Mouse (Mus musculus): Measurements from ENCODE around the gene Tfip11. TPM values are rescaled to one million over a fixed set of nuclear protein-coding genes. Genes with fewer than 3 reads are reported as not detected.

Gene Tfip11
- polyA plus RNA-seq, 1 experiment from 2014 or later = 16.6 TPM

DNA sequence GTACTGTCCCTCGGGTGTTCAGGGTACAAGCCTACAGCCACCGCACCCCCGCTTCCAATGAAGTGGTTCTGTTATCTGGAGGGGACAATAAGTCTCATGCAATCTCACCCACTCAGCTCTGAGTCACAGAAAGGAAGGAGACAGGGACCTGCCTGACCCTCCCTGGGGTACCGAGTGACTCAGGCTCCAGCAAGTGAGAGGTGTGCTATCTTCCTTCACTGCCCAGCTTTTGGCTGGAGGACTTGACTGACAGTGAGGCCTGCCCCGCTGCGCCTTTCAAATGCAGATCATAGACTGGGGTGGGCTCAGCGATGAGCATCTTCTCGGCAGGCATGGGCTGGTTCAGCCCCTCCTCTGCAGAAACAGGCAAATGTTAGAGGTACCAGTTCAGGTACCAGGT is 31.0 kb upstream of the Tfip11 start:
- peaks cover 7% of the 10 kb centered on the region; the same call in 1 of the 2 replicates for H3K4me1 ChIP-seq (ENCODE audit: control insufficient read depth, insufficient read depth, low read length)
- 56% methylated on average over 8 of the region's 8 CpGs for WGBS
- H3K36me3 ChIP-seq (ENCODE audit: control insufficient read depth, insufficient read depth, low read length) = no peaks in the 10 kb centered on the region
- H3K27ac ChIP-seq (ENCODE audit: low read length) = no peak overlapping the region
- H3K9ac ChIP-seq (replicated peaks; ENCODE audit: low read depth, low read length) = no peak overlapping the region
- ATAC-seq (ENCODE audit: insufficient number of reproducible peaks, insufficient read depth, low FRiP score, low read depth) = no peak
- H3K4me3 ChIP-seq (ENCODE audit: low read depth, low read length) = no peak overlapping the region
- no peaks in the 10 kb centered on the region for H3K9me3 ChIP-seq (ENCODE audit: control insufficient read depth, low read depth, low read length)
- H3K4me2 ChIP-seq (replicated peaks; ENCODE audit: low read depth, low read length) = no peak overlapping the region
- H3K27me3 ChIP-seq (ENCODE audit: control insufficient read depth, insufficient read depth, low read length) = no peaks in the 10 kb centered on the region

DNA sequence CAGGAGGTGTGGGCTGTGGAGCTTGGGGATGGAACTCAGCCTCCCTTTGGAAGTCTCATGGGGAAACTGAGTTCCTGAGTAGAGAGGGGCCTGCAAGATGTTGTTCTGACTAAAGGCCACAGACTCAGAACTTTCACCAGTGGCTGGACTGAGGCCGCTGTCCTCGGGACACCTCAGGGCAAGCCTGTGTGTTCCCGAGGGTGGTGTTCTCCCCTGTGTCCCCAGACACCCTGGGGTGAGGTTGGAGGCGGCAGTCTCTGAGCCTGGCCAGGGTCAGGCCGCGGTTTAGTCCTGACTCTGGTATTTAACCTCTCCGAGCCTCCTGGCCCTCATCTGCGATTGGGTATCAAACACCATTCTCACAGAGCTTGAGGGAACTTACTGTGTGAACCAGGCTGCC is 30.6 kb upstream of the Tfip11 start:
- 65% methylated on average over 8 of the region's 8 CpGs for WGBS
- H3K4me3 ChIP-seq (ENCODE audit: low read depth, low read length) = no peak overlapping the region
- no peak for ATAC-seq (ENCODE audit: insufficient number of reproducible peaks, insufficient read depth, low FRiP score, low read depth)

DNA sequence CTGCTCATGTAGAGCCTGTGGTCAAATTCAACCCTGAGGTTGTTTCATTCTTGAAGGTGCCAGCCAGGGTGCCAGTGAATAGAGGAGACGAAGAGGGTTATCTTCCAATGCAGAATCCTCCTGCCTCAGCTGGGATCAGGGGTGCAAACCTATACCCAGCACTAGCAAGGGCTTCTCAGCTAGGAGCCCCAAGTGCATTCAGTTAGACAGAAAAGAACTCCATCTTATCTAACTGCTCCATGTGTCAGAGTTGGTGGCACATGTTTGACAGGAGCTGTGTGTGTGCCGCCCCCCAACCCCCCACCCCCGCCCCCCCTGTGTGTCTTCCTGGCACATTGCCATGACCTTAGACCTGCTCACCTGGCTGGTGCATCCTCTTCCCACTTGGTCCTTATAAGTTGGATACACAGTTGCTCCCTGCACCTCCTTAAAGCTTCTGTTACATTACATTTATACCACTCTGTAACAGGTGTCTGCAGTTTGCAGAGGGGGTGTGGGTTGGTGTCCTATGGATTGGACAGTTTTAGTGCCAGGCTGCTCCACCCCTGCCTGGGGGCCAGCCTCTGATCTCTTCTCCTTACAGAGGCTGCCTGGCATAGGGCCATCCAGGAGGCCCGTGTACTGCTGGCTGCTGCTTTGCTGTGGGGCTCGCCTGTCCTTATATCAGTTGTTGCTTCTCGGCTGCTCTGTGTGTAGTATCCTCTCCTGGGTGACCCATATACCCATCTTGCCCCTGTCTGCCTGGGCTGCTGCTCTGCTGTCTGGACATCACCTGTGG is 29.6 kb upstream of the Tfip11 start:
- Histone ChIP-seq H3K4me2 (replicated peaks; ENCODE audit: low read depth, low read length) (no peak overlapping the region), H3K4me1 (ENCODE audit: control insufficient read depth, insufficient read depth, low read length) (peaks cover 4% of the 10 kb centered on the region; the same call in 1 of the 2 replicates), H3K36me3 (ENCODE audit: control insufficient read depth, insufficient read depth, low read length) (no peaks in the 10 kb centered on the region), H3K4me3 (ENCODE audit: low read depth, low read length) (no peak overlapping the region), H3K9me3 (ENCODE audit: control insufficient read depth, low read depth, low read length) (no peaks in the 10 kb centered on the region), H3K27ac (ENCODE audit: low read length) (no peak overlapping the region), H3K27me3 (ENCODE audit: control insufficient read depth, insufficient read depth, low read length) (no peaks in the 10 kb centered on the region), H3K9ac (replicated peaks; ENCODE audit: low read depth, low read length) (no peak overlapping the region)
- no peak for ATAC-seq (ENCODE audit: insufficient number of reproducible peaks, insufficient read depth, low FRiP score, low read depth)
- 65% methylated on average over 6 of the region's 6 CpGs for WGBS

More for the DNA sequence above, 30.6 kb upstream of the Tfip11 start:
- H3K4me2 ChIP-seq (replicated peaks; ENCODE audit: low read depth, low read length) = no peak overlapping the region
- H3K27ac ChIP-seq (ENCODE audit: low read length) = no peak overlapping the region
- peaks cover 7% of the 10 kb centered on the region; the same call in 1 of the 2 replicates for H3K4me1 ChIP-seq (ENCODE audit: control insufficient read depth, insufficient read depth, low read length)
- H3K36me3 ChIP-seq (ENCODE audit: control insufficient read depth, insufficient read depth, low read length) = no peaks in the 10 kb centered on the region
- H3K9me3 ChIP-seq (ENCODE audit: control insufficient read depth, low read depth, low read length) = no peaks in the 10 kb centered on the region
- no peaks in the 10 kb centered on the region for H3K27me3 ChIP-seq (ENCODE audit: control insufficient read depth, insufficient read depth, low read length)
- no peak overlapping the region for H3K9ac ChIP-seq (replicated peaks; ENCODE audit: low read depth, low read length)

DNA sequence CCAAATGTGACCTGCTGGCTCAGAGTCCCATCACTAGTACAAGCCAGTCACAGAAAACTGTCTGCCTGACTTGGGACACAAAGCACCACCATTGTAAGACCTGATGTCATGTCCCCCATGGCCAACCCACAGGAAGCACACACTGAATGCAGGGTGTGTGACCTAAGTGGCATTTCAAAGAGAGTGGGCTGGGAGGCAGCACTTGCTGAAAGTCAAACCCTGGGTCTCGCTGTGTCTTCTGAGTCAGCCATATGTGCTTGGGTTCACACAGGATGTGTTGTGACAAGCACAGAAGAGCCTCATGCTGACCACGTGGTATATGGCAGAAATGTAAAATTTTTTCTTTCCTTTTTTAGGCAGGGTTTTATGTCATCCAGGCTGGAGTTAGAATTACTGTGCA is 28.9 kb upstream of the Tfip11 start:
- Histone ChIP-seq H3K4me2 (replicated peaks; ENCODE audit: low read depth, low read length) (no peak overlapping the region), H3K9ac (replicated peaks; ENCODE audit: low read depth, low read length) (no peak overlapping the region), H3K36me3 (ENCODE audit: control insufficient read depth, insufficient read depth, low read length) (no peaks in the 10 kb centered on the region), H3K4me1 (ENCODE audit: control insufficient read depth, insufficient read depth, low read length) (peaks cover 4% of the 10 kb centered on the region; the same call in 1 of the 2 replicates), H3K27ac (ENCODE audit: low read length) (no peak overlapping the region), H3K27me3 (ENCODE audit: control insufficient read depth, insufficient read depth, low read length) (no peaks in the 10 kb centered on the region), H3K9me3 (ENCODE audit: control insufficient read depth, low read depth, low read length) (no peaks in the 10 kb centered on the region), H3K4me3 (ENCODE audit: low read depth, low read length) (no peak overlapping the region)
- ATAC-seq (ENCODE audit: insufficient number of reproducible peaks, insufficient read depth, low FRiP score, low read depth) = no peak
- 60% methylated on average over 2 of the region's 2 CpGs for WGBS

DNA sequence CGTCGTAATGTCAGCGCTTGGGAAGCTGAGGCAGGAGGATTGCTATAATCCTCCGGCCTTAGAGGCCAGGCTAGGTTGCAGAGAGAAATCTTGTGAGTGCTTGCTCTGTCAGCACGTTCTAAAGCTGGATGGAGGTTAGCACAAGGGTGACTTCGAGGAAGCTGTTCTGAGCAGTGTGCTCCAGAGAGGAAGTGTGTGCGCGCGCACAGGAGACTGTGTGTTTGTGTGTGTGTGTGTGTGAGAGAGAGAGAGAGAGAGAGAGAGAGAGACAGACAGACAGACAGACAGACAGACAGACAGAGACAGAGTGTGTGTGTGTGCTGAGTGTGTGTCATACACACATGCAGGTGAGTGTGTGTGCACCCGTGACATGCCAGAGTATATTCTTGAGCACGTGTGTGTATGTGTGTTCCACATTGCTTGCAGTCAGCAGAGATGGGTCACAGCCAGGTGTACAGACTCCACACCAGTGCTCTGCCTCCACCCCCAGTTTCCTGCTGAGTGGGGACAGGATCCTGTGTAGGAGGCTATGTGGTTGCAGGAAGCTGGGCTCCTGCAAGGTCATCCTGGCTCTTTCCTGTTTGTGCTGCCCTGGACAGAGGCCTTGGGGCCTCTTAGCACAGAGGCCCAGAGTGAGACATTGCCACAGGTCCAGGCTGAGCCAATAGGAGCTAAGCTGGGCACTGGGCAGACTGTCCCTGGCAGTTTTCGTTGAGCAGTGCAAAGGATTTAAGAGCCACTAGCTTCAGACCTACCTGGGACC is 27.8 kb upstream of the Tfip11 start:
- no peak for ATAC-seq (ENCODE audit: insufficient number of reproducible peaks, insufficient read depth, low FRiP score, low read depth)
- no peak overlapping the region for H3K4me2 ChIP-seq (replicated peaks; ENCODE audit: low read depth, low read length)
- no peaks in the 10 kb centered on the region for H3K9me3 ChIP-seq (ENCODE audit: control insufficient read depth, low read depth, low read length)
- peak overlapping the region; percentile 48; the same call in 1 of the 2 replicates for H3K27ac ChIP-seq (ENCODE audit: low read length)
- peaks cover 4% of the 10 kb centered on the region; the same call in 1 of the 2 replicates for H3K4me1 ChIP-seq (ENCODE audit: control insufficient read depth, insufficient read depth, low read length)
- H3K9ac ChIP-seq (replicated peaks; ENCODE audit: low read depth, low read length) = no peak overlapping the region
- H3K36me3 ChIP-seq (ENCODE audit: control insufficient read depth, insufficient read depth, low read length) = no peaks in the 10 kb centered on the region
- 83% methylated on average over 12 of the region's 12 CpGs for WGBS
- no peak overlapping the region for H3K4me3 ChIP-seq (ENCODE audit: low read depth, low read length)
- no peaks in the 10 kb centered on the region for H3K27me3 ChIP-seq (ENCODE audit: control insufficient read depth, insufficient read depth, low read length)

DNA sequence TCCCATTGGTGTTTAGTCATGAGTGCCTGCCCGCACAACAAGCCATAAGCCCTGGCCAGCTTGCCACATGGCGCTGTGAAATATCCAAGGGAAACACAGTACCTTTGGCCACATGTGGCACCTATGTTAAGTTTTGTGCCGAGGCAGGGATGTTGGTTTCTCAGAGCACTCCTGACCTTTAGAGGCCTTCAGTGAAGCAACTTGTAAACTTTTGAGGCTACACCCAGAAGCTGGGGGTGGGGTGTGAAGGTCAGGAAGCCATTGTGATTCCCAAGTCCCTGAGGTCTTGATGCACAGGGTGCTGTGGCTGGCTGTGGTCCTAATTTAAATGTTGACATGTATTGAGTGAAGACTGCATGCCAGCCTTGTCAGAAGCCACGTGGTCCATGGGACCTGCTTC is 26.8 kb upstream of the Tfip11 start:
- Histone ChIP-seq H3K27ac (ENCODE audit: low read length) (no peak overlapping the region; the same call in 1 of the 2 replicates), H3K27me3 (ENCODE audit: control insufficient read depth, insufficient read depth, low read length) (no peaks in the 10 kb centered on the region), H3K4me3 (ENCODE audit: low read depth, low read length) (no peak overlapping the region), H3K4me2 (replicated peaks; ENCODE audit: low read depth, low read length) (no peak overlapping the region), H3K9ac (replicated peaks; ENCODE audit: low read depth, low read length) (no peak overlapping the region), H3K9me3 (ENCODE audit: control insufficient read depth, low read depth, low read length) (no peaks in the 10 kb centered on the region), H3K36me3 (ENCODE audit: control insufficient read depth, insufficient read depth, low read length) (no peaks in the 10 kb centered on the region), H3K4me1 (ENCODE audit: control insufficient read depth, insufficient read depth, low read length) (peaks cover 4% of the 10 kb centered on the region; the same call in 1 of the 2 replicates)
- ATAC-seq (ENCODE audit: insufficient number of reproducible peaks, insufficient read depth, low FRiP score, low read depth) = no peak
- WGBS = 83% methylated on average over 4 of the region's 4 CpGs

DNA sequence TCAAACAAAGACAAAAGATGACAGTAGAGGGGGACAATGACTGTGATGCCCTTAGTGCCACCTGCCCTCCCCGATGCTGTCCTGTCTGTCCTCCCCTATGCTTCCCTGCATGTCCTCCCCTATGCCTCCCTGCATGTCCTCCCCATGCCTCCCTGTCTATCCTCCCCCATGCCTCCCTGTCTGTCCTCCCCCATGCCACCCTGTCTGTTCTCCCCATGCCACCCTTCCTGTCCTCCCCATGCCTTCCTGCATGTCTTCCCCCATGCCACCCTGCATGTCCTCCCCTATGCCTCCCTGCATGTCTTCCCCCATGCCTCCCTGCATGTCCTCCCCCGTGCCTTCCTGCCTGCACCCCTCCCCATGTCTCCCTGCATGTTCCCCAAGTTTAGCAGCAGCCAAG is 26.0 kb upstream of the Tfip11 start:
- Histone ChIP-seq H3K27me3 (ENCODE audit: control insufficient read depth, insufficient read depth, low read length) (no peaks in the 10 kb centered on the region), H3K4me3 (ENCODE audit: low read depth, low read length) (no peak overlapping the region), H3K4me2 (replicated peaks; ENCODE audit: low read depth, low read length) (no peak overlapping the region), H3K27ac (ENCODE audit: low read length) (no peak overlapping the region), H3K4me1 (ENCODE audit: control insufficient read depth, insufficient read depth, low read length) (no peaks in the 10 kb centered on the region), H3K9ac (replicated peaks; ENCODE audit: low read depth, low read length) (no peak overlapping the region), H3K9me3 (ENCODE audit: control insufficient read depth, low read depth, low read length) (no peaks in the 10 kb centered on the region), H3K36me3 (ENCODE audit: control insufficient read depth, insufficient read depth, low read length) (no peaks in the 10 kb centered on the region; the same call in 1 of the 2 replicates)
- 92% methylated on average over 2 of the region's 2 CpGs for WGBS
- ATAC-seq (ENCODE audit: insufficient number of reproducible peaks, insufficient read depth, low FRiP score, low read depth) = no peak

DNA sequence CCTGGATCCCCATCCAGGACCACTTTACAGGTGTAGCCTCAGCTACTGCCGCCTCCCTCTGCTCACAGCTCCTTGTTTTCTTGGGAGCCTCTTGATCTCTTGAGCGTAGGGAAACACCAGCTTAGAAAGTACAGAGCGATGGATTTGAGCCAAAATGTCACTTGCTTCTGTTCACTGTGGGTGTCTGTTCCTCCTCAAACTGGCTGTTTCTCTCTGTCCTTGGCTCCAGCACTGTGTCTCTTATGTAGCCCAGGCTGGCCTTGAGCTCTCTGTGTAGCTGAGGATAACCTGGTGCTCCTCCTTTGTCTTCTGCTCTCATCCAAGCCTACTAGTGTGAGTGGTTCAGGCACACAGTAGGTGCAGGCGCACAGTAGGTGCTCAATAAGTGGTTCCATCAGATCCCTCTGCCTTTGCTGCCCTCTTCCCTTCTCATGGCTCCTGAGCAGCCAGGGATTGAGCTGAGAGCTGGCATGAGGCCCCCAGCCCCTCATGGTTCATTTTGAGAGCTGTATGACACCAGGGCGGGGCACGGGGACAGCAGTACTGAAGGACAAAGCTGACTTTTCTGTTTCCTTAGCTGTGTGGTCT is 25.3 kb upstream of the Tfip11 start:
- Histone ChIP-seq H3K4me3 (ENCODE audit: low read depth, low read length) (no peak overlapping the region), H3K27me3 (ENCODE audit: control insufficient read depth, insufficient read depth, low read length) (no peaks in the 10 kb centered on the region), H3K27ac (ENCODE audit: low read length) (no peak overlapping the region), H3K9ac (replicated peaks; ENCODE audit: low read depth, low read length) (no peak overlapping the region), H3K4me2 (replicated peaks; ENCODE audit: low read depth, low read length) (no peak overlapping the region), H3K36me3 (ENCODE audit: control insufficient read depth, insufficient read depth, low read length) (no peaks in the 10 kb centered on the region; the same call in none of the 2 replicates), H3K4me1 (ENCODE audit: control insufficient read depth, insufficient read depth, low read length) (no peaks in the 10 kb centered on the region), H3K9me3 (ENCODE audit: control insufficient read depth, low read depth, low read length) (no peaks in the 10 kb centered on the region)
- WGBS = 83% methylated on average over 6 of the region's 6 CpGs
- ATAC-seq (ENCODE audit: insufficient number of reproducible peaks, insufficient read depth, low FRiP score, low read depth) = no peak

Data from stomach, embryonic 14.5 days (tissue).